Mouse (Mus musculus) c-Kit-positive CD71-negative TER-119-negative erythroid progenitor cells, embryonic 14.5 days (primary cell): ENCODE data around the gene Tln2.

Source experiments
- DNase-seq: peaks from one replicate; pipeline ENCODE4 v3.0.0-alpha.2; 2013; ENCODE audit warnings: low read depth

Tln2 gene

DNA sequence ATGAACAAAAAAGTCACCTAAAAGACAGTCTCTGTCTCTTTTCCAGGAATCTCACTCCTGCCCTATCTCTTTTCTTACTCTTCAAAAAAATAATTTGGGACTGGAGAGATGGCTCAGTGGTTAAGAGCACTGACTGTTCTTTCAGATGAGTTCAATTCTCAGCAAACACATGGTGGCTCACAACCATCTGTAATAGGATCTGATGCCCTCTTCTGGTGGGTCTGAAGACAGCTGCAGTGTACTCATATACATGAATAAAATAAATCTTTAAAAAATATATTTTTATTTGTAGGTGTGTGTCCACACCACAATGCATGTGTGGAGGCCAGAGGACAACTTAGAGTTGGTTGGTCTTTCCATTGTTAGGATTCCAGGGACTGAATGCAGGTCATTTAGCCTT lies 286.1 kb downstream of the Tln2 start:
- DNase-seq = no peak

DNA sequence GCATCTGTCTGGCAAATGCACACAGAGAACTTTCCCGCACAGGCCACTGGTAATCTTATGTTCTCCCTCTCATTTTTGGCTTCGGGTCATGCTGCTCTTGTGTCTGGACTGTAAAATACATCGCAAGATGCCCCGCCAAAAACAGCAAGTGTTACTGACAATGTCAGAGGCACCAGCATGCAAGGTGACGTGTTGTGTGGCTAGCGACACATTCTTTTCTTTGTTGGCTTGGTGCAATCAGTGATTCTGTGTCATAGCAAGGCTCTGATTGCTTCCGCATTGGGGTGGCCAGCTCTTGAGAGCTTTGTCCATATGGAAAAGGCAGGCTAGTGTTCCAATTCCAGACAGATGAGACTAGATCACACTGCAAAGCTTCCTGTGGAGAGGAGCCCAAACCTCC lies 288.8 kb downstream of the Tln2 start:
- DNase-seq = no peak

DNA sequence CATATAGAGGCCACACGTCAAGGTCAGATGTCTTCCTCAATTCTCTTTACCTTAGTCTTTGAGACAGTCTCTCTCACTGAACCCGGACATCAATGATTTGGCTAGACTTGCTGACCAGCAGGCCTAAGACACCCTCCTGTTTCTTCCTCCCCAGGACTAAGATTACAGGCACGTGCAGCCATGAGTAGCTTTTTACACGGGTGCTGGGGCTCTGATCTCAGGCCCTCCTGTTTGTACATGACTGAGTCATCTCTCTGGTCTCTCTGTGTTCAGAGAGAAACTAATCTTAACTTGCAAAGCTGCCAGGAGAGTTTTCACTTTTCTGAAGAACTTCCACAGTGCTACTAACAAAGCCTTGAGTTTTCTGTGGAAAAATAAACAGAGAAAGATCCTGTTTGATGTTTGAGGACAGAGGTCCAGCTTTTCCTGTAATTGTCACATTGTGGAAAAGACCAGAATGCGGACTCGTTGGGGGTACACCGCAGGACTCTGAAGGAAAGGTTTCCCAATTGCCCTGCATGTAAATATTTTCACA lies 289.4 kb downstream of the Tln2 start:
- no peak for DNase-seq

DNA sequence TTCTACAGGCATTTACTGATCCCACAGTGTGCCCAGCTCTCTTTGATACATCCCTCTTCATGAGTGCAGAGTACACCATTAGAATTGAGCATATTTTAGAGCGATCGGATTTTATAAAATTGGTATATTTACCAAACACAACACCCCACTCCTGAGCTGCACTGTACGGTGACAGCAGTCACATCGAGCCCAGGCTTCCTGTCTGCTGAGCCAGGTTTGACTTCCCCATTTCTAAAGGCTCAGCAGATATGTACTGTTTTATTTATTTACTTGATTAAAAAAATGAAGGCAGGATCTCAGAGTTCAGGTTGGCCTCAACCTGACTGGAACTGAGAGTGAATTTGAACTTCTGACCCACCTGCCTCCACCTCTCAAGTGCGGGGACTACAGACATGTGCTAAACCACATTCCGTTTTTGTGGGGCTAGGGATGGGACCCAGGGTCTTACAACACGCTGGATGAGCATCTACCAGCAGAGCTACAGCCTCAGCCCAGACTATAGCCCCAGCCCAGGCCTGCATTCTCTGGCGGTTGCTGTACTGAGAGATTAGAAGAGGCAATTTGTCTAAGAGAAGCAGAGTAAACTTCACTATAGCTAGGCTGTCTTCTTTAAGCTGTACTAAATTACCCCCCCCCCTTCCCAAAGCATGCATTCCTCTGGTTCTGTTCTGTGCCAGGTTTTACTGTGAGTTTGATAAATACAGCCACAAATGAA lies 292.1 kb downstream of the Tln2 start:
- DNase-seq = no peak

DNA sequence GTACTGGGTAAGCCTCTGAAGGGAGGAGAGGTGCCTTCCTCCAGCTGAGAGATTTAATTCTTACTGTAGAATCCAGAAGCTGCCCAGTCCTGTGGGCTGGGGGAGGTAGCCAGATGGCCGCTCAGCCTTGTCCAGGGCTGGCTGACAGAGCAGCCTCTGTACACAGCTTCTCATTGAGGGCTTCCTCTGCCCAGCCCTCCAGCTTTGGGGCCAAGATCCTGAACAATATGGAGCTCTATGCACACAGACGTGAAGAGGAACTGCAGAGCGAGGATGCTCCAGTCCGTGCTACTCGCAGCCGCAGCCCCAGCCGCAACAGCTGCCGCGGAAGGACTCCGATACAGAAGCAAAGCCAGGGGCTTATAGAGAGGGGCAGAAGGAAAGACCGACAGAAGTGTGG lies 294.0 kb downstream of the Tln2 start:
- DNase-seq = no peak

DNA sequence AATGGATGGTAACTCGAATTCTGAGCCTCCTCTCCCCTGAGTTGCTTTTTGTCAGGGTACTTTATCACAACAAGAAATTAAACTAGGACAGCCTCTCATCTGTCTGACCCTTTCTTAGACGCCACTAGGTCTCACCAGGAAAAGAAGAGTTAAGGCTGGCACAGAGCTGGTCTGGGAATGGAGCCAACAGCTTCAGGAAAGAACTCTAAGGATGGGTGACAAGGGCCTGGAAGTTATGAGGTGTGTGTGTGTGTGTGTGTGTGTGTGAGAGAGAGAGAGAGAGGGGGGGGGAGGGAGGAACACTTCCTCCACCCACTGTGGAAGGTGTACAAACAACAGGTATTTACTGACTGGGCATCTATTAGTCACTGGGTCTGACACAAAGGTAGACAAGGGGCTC lies 294.6 kb downstream of the Tln2 start:
- DNase-seq = no peak

DNA sequence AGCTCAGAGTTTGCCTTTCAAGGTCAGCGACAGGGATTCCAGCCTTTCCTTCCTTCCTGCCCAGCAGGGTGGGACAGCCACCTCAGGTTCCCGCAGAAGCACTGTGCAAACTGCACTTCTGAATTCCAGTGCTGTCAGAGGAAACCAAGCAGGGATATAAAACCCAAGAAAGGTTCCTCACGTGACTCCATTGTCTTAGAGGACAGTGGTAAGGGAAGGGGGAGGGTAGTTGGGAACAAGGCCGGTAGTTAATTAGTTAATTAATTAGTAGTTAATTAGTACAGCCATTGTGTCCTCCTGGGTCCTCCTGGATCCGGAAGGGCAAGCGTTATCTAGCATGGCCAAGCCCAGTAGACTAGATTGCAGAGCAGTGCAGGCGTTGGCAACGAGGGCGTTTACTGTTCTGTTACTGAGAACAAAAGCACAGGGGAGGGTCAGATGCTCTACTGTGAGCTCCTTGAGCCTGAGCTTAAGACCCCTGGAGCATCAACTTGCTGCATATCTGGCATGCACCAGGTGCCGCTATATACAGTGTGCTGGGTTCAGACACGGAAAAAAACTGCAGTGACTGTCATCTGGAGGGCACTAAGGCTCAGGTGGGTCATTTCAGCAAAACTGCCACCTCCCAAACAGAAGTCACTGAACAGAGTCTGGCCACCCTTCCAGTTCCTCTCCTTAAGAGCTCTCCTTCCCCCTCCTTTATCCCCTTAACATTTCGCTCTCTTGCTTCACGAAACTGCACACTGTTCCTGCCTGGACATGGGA lies 298.5 kb downstream of the Tln2 start:
- peak; percentile 13 for DNase-seq

DNA sequence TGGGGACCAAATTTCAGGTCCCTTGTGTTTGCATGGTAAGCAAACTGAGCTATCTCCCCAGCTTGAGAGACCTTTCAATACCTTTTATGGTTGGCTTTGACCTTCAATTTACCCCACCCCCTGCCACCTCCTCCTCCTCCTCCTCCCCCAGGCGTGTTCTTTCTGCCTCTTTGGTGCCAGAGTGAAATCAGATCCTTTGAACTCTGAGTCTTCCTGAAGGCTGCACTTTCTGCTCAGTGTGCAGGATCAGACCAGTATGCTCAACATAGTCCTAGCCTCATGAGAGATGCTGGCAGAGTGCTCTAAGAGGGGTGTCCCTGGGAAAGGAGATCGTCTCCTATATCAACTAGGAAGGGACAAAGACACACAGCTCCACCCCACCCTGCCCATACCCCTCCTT lies 309.4 kb downstream of the Tln2 start:
- no peak for DNase-seq

DNA sequence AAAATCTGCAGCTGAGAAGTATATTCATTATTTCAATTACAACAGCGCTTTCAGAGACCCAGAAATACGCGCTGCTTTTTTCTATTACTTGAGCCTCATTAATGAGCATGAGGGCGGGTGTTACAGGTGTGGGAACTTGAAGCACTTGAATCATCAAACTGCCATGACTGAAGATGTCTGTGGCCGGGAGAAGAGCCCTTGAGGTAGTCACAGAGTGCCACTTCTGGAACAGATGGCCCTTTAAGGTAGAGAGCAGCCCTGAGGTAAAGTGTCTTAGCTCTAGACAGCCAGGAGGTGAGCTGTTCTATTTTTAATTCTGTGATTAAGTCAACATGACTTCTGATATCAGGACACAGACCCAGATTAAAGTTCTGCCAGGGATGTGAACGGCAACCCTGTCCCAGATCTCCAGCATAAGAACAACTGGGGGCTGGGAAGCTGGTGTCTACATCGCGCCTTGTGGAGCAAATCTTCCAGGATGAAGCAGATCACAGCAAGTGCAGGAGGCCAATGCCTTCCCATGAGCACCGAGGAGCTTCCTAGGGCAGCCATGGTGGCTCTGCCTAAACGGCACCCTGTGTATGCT lies 312.0 kb downstream of the Tln2 start:
- DNase-seq = no peak

DNA sequence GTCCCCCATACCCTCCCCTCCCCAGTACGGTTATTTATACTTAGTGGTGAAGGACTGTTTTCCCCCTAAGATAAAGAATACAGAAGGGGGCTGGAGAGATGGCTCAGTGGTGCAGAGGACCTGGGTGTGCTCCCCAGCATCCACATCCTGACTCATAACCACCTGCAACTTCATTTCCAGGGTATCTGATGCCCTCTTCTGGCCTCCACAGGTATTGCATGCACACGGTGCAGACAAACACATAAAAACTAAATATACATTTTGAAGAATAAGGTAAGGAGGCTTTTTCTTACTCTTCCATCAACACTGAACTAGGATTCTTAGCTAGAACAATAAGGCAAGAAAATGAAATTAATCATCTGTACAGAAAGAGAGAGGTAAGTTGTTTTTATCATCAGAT lies 314.2 kb downstream of the Tln2 start:
- no peak for DNase-seq

DNA sequence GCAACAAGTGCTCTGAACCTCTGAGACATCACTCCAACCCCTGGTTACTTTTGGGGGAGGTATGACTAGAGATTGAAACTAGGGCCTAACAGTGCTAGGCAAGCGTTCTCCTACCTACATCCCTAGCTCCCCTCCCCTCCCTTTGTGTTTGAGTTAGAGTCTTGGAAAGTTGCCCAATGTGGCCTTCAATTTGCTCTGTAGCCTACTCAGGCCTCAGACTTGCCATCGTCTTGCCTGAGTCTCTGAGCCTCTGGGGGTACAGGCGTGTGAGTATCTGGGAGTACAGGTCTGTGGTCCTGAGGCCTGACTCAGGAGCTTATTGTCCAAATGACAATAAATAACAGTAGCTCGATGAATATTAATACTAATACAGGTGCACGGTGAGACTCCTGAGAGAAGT lies 317.8 kb downstream of the Tln2 start:
- DNase-seq = no peak

DNA sequence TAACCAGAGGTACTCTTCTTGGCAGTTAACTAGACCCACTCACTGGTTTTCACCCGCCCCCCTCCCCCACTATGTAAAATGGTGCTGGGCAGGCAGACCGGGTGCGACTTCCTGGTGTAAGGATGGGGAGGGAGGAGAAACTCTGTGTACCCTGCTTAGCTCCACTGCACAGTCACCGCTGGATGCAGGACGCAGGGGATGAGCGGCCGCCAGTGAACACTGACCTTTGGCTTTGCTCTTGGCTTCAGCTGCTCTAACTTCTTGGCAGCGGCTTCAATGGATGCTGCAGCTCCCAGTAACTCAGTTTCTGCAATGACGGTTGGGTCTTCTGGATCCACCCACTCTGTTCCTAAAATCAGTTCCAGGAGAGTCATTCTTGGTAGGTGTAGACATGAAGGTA lies 319.0 kb downstream of the Tln2 start:
- no peak for DNase-seq

DNA sequence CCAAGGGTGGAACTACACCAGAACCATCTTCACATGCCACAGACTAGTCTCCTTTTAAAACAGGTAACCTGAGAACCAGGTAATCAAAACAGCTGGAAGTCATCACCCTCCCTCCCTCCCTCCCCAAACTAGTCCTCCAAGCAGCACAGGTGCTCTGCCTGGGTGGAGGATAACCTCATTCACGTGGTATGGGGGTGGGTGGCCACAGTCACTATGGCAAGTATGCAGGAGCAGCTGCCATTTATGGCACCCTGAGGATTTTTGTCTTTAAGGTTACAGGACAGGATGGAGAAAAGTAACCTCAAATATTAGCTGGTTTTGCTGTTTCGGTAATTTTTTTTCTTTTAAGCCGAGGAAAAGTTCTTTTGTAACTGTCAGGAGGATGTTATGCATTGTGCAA lies 322.5 kb downstream of the Tln2 start:
- no peak for DNase-seq

DNA sequence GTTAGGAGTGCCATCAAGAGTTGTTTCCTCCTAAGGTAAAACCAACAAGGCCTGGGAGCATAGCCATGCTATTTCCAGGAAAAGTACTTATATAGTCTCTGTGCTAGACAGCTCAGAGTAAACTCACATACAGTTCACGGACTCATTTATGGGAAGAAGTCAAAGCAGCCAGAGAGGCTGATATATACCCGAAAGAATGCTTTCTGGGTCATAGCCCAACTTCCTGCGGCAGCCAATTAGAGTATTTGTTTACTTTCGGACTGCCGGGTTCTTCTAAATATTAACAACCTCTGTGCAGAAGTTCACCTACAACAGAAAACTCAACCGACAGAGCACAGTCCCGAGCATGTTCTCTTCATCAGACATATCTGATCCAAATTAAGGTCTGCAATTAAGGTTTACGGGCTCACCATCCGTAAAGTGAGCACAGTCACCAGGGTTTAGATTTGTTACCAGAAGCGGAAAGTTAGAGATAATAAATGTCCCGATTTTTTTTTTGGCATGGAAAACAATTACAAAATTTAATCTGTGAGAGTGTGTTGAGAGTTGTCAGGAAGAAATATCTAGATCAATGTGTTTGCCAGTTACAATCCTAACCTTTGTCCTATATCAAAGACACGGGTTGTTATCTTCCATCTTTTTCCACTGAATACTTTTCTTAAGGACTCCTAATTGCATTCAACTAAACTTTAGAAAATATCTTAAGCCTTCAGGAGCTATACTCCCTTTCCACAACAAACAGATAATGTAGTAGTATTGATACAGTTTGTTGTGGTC lies 323.9 kb downstream of the Tln2 start:
- no peak for DNase-seq

DNA sequence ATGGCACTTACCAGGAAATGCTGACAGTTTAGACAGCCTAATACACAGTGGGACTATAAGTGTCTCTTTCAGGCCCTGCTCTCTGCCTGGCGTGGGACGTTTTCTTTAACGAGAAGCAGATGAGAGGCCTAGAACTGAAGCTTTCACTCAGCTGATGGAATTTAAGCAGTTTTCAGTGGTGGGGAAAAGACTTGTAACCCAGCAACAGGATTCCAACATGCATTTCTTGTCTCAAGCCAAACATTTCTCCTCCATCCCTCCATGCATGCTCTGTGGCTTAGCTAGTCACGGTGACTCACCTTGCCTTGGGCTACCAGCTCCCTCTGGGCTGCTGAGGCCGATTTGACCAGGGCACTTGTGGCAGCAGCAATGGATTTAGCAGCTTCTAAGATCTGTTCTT lies 330.5 kb downstream of the Tln2 start:
- no peak for DNase-seq

DNA sequence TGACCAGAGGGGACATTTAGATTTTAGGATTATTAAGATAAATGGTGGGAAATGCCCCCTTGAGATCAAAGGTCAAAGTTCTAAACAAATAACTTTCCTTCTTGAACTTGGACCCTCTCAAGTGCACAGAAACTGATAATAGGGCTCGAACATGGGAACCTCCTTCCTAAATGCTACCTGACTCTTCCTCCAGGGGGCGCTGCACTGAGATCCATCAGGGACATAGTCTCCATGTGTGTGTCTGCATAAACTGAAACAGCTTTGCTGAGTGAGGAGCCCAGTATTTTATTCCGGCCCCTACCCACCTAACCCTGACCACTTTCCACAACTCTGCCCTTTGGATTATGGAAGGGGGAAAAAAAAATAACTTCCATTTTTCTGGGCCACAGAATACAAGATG lies 339.1 kb downstream of the Tln2 start:
- peak; percentile 32 for DNase-seq

DNA sequence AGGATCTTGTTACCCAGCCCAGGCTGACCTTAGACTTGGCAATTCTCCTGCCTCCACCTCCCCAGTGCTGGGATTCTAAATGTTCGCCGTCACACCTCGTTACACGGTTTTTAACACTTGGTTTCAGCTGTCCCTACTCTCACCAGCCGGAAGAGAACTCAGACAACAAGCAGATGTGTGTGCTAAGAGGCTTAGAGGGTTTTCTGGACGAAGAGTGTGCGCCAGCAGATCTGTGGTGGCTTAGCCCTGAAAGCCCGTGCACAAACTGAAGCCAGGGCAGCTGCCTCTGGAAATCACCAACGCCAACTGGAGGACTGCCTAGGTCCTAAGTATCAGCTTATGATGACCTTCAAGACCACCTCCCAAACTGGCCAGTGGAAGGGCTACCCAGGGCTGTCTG lies 341.5 kb downstream of the Tln2 start:
- DNase-seq = no peak

DNA sequence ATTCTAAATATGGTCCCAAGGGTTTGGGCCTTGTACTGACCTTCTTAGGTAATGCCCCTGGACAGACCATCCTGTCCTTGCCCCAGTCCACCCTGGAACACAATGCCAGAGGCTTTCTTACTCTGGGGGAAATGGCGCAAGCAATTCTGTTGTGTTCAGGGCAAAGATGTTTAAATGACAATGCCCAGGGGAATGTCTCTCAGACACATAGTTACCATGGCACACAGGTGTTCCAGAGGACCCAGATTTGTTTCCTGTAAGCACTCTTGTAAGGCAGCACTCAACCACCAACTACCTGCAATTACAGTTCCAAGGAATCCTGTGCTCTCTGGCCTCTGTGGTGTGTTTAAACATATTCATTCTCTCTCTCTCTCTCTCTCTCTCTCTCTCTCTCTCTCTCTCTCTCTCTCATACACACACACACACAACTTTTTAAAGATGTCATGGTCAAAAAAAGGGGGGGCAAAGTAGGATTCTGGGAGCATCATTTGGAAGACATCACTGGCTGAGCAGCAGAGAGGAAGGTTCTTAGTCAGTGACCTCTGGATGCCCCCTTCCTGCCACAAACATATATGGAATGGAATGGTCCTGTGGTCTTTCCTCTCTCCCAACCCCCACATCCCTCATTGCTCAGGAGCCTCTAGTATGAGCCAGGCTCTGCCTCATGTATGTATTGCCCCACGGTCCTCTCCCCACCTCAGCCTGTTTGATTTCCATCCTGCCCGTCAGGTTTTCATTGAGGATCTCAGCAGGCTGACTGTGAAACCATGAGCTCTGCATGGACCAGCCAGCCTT lies 345.1 kb downstream of the Tln2 start:
- DNase-seq = no peak

DNA sequence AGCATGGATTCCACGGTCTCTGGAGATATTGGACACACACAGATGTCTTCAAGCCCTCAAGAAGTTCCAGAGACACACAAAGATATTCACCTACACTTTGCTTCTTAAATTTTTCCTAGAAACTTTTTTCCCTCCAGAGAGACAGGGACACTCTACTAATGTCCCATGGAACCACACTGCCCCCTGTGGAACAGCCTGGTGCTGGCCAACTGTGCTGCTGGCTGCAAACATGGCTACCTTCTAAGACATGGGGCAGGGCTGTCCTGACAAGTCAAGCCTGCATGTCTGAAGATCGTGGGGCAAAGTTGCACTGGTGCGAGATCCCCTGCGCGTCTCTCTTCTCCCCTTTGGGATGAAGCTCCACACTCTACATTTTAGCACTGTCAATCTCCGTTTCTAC lies 346.2 kb downstream of the Tln2 start:
- peak; percentile 22 for DNase-seq

DNA sequence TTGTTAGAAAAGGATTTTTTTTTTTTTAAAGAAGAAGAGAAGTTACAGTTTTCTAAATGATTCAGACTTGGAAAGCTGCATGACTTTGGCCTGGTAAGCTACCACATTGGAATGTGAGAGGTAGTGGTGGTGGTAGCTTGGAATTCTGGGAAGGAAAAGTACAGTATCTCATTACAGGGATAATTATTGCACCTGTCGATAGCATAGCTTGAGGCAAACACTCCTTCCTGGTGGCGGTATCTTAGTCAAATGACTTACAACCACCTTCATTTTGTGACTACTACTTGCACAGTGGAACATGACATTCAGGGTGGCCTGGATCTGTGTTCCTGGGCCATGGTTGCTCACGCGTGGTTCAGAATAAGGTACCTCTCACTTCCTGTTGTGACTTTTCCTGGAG lies 348.3 kb downstream of the Tln2 start:
- no peak for DNase-seq

DNA sequence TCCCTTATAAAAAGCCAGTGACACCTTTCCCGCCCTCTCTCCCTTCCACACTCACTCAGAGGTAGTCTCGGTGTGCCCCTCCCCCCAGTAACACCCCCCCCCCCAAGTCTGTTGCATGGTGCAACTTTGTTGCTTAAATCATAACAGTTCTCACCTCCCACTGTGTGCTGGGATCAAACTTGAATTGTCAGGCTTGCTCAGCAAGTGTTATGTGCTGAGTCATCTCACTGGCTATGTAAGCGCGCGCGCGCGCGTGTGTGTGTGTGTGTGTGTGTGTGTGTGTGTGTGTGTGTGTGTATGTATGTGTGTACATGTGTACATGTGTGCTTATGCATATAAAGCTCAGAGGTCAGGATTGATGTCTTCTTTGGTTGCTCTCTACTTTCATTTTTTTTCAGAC lies 350.1 kb downstream of the Tln2 start:
- no peak for DNase-seq

DNA sequence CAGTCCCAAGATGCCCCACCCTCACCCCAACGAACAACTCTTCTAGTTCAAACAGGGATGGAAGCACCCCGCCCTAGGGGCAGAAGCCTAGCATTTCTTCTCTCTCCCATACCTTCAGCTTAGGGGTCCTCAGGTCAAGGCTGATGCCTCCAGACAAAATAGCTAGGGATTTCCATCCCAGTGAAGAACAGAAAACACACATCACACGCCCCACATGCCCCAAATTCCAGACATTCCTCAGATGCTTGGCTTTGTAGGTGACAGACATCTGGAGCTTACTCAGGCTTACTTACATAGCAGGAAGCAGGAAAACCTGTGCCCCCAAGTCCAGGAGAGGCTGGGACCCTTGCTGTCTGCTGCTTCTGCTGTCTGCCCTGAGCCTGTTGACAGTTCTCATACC lies 351.1 kb downstream of the Tln2 start:
- no peak for DNase-seq
